Mouse (Mus musculus) large intestine, adult 2 months (tissue): ENCODE results near the gene Coq4. TPM values are rescaled to one million over a fixed set of nuclear protein-coding genes. Genes with fewer than 3 reads are reported as not detected.

Source experiments
- DNase-seq: peaks from one replicate; pipeline ENCODE4 v3.0.0-alpha.2; 2012; ENCODE audit warnings: low read depth, low spot score
- WGBS: fragments of 180-500 bp; shearing (Covaris S2); methylation state at CpG from one replicate; pipeline ENCODE4 v1.1.7; 2018; 5-methylcytosine and 5-hydroxymethylcytosine counted together
- polyA plus RNA-seq: library from polyadenylated mRNA; depleted of rRNA; stranded (reverse); fragments of >200 nt; gene quantifications from 2 replicates; pipeline ENCODE4 v1.2.3, GENCODE M21; 2012

Gene Coq4
- polyA plus RNA-seq, 1 experiment: 45.6 TPM

DNA sequence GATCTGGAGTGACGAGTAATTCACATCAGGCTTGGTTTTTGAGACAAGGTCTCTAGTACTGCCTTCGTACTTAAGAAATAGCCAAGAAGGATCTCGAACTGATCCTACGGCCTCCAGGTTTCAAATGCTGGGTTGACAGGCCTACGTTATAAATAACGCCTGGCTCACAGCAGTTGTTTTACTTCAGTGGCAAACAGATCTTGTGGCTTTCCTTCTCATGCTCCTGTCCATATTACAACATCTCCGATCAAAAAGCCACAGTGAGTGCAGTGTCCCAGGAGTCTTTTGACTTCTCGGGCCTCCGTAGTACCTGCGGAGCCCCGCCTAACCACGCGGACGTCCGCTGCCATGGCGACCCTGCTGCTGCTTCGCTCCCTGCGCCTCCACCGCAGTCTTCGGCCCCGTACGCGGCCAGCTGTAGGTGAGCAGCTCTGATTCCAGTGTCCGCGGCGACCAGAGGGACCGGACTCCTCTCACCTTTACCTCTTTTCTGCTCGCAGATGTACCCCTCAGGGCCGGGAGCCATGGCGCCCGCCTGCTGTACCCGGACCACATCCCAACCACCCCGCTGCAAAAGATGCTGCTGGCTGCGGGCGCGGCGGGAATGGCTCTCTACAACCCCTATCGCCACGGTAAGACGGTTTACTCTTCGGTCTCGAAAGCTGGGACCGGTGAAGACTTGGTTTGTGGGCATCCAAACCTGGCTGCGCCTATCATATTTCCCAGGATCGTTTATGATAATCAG is 816 bp downstream of the Coq4 start, which contains the start of gene Trub2:
TSS of gene Trub2 (minus strand) at position 566 of the 745 bp plus-strand sequence.
- DNase-seq: no peak
- under 1% methylated on average over 45 of the region's 45 CpGs for WGBS

DNA sequence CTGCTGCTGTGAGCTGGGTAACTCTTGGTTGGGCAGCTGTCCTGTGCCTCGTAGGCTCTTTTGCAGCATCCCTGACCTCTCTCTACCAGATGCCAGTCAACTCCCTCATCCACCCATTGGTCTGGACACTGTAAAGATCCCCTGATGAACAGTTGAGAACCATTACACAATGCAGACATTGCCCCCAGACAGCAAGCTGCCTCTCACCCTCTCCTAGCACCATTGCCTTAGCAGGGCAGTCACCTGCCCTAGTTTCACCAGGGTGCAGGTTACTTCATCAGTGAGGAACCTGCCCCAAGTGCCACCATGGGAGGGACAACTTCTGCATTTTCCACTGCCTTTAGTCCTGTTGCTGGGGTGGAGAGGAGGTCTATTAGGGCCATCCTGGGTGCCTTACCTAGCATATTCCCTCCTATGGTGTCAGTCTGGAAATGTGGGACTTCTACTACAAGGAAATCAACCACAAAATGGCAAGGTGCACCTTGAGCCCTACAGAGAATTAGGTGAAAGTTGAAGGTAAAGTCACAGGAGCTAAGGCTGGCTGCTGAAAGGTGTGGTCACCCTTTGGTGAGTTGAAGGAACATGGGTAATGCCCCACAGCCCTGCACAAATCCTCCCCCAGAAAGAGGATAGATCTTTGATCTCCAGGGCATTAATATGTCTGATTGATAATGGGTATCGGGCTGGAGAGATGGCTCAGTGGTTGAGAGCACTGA is 5.6 kb downstream of the Coq4 start:
- WGBS: 92% methylated on average over 2 of the region's 2 CpGs
- no peak for DNase-seq

- 2% methylated on average over 26 of the region's 28 CpGs for WGBS
- peak; percentile 81 for DNase-seq
These were observed 15.0 kb downstream of the Coq4 start, which contains the start of gene Slc27a4 for GRCm38 (mm10) chr2:29802075-29802826. Slc27a4 (plus strand) TSS chr2:29802634.

DNA sequence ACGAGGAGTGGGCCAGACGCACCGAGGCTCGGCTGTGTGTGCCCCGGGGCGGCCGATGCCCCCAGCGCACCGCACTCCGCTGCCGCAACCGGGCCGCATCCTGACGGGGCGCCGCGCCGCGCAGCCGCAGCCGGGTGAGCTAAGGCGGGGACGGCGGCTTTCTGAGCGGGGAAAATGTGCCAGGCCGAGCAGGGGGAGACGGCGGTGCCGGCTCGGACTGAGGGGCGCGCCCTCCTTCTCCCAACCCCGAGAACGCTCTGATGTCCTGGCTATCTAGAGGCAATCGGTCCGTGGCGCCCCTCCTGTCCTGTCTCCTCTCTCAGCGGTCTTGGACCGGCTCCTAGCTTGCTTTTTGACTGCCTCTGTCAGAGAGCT is 15.5 kb downstream of the Coq4 start:
- no peak for DNase-seq
- under 1% methylated on average over 31 of the region's 39 CpGs for WGBS

GRCm38 (mm10) chr2:29803400-29803831 is 16.1 kb downstream of the Coq4 start:
- DNase-seq: no peak
- WGBS: 28% methylated on average over 6 of the region's 6 CpGs

GRCm38 (mm10) chr2:29815678-29816371 is 28.5 kb downstream of the Coq4 start:
- no peak for DNase-seq
- WGBS: 85% methylated on average over 11 of the region's 11 CpGs

DNA sequence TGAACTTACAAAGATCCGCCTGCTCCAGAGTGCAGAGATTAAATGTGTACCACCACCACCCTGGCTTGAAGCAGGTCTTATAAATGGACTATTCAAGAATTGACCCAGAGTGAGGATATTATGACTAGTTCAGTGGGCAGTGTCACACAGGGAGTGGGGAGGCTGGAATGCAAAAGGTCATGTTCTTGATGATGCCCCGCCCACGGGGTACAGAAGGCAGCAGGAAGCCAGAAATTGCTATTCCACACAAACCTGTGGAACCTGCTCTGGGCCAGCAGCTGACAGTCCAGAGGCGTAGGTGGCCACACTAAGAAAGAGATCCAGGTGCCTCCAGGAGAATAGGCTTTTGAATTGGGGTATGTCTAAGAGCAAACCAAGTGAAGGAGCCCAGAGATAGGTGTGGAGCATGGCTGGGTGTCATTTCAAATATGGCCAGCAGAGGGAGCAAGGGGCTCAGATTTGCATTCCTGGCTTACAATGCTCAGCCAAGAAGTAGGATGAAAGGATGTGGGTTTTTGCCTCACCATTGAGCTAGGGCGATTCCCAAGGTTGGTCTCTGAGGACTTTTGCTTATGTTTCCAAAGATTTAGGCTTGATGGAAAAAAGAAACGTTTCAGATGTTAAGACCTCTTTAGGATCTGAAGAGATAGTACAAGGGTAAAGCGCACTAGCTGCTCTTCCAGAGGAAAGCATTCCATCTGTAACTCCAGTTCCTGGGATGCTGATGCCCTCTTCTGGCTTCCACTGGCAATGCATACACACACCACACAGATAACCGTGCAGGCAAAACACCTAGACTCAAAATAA is 30.3 kb downstream of the Coq4 start:
- WGBS: 25% methylated on average over 8 of the region's 8 CpGs
- DNase-seq: no peak

DNA sequence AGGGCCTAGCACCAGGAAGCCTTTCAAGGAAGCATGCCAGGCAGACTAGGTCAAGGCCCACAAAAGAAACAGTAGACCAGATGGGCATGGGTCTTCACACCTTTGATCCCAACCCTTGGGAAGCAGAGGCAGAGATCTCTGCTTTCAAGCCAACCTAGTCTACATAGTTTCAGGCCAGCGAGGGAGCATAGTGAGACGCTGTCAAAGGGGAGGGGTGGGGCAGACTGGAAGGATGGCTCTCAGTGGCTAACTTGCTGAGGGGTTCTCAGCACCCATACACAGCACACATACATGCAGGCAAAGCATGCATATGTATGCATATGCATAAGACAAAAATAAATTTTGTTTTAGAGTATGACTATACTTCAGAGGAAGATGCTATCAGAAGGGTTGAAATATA is 32.1 kb downstream of the Coq4 start:
- DNase-seq: no peak

DNA sequence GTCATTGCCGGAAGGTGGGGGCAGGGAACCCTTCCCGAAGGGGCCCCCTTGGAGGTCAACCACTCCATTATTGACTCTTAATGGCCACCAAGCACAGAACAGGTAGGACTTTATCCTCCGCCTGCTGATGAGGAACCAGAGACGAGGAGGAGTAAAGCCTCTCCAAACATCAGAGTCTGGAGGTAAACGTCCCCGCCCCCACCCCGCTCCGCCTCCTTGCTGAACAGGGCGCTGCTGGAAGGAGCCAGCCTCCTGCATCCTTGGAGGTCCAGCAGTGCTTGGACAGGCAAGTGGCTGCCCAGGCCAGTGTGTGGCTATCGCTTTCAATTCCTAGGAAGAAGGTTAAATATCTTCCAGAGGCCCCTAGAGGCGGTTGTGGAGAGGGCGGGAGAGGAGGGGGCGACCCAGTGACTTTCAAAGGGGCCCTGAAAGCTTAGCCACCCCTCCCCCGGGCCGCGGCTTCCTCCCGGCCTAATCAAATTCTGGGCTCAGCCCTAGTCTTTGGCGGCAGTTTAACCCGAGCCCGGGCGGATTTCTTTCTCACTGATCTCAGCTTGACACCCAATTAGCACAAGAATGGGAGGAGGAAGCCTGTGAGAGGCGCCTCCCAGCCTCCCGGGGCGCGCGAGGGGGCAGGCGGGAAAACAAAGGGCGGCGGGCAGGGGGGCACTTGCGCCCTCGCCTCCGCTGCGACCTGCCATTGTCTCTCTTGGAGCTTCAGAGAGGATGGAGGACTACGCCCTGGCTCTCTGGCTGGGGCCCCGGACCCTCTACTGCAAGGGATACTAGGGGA is 32.9 kb downstream of the Coq4 start, which contains the start of gene Urm1:
TSS of gene Urm1 (plus strand) at position 51 of the 793 bp plus-strand sequence.
- DNase-seq: no peak
- 2% methylated on average over 35 of the region's 35 CpGs for WGBS

More for the DNA sequence above, 32.1 kb downstream of the Coq4 start:
- WGBS: 27% methylated on average over 2 of the region's 2 CpGs

DNA sequence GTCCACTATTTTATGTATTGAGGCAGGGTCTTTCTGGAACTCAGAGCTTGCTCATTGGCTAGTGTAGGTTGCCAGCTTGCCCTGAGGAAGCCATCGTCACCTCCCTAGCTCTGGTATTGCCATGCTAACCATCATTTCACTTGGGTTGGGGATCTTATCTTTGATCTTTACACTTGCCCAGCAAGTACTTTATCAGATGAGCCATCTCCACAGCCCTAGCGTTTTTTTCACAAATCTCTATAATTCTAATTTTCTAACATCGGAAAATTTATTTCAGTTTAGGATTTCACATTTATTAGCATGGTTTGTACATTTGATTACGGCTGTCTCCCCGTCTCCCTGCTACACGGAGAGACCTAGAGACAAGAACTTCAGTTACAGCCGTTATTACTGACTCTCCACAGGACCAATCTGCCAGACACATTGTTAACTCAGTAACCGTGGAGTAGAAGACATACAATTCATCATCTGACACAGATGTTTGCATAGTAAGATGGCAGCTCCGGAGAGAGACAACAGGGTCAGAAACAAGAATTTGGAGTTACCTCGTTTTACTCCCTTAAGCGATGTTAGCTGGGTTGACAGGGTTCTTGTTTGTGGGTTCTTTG is 39.1 kb downstream of the Coq4 start:
- 7% methylated on average over 11 of the region's 11 CpGs for WGBS
- DNase-seq: no peak

DNA sequence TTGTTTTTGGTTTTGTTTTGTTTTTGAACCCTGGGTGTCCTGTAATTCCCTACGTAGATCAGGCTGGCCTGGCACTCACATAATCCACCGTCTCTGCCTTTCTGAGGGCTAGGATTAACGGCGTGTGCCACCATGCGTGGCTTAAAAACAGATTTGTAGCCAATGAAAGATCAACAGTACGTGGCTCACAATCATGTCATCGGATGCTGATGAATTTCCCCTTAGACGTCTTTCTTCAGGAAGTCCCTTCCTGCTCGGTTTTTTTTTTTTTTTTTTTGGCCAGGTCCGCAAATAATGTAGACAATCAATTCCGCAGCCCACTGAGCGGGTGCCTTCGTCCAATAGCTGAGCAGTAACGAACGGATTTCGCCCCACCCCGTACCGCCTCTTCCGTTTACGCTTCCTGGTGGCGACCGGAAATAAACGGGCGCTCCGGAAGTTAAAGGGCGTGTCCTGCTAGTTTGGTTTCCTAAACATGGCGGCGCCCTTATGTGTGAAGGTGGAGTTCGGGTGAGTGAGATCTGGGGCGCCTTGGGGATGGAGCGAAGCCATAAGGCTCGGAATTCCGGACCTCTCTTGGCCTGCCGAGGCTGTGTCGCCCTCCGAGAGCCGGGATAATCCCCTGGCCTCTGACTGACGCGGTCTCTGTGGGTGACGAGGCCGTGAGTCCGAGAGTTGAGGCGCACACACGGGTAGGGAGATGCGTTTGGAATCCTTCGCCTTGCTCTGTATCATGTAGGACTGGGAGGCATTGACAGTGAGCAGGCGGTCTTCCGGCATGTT is 39.8 kb downstream of the Coq4 start:
- DNase-seq: peak; percentile 94
- WGBS: under 1% methylated on average over 48 of the region's 48 CpGs

- 0% methylated on average over 12 of the region's 12 CpGs for WGBS
- DNase-seq: no peak
These were observed 40.4 kb downstream of the Coq4 start for GRCm38 (mm10) chr2:29827709-29828024.

DNA sequence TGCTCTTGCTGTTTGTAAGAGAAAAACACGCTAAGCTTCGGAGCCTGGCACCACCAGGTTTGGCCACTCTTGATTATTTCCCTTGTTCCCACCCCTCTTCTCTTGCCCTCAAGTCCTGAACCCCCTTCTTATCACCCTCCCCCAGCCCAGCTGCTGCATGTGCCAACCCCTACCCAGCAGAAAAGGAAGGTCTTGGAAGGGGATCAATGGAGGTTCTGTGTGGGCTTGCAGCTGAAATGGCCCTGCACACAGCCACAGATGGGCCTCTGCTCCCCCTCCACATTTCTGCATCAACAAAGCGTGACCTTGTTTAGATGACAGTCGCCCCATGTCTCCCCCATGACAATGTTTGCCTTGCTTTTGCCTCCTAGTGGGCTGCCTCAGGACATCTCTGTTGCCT is 43.8 kb downstream of the Coq4 start:
- DNase-seq: no peak
- 90% methylated on average over 4 of the region's 4 CpGs for WGBS

GRCm38 (mm10) chr2:29833796-29834195 is 46.5 kb downstream of the Coq4 start:
- DNase-seq: no peak
- WGBS: 94% methylated on average over 5 of the region's 5 CpGs

DNA sequence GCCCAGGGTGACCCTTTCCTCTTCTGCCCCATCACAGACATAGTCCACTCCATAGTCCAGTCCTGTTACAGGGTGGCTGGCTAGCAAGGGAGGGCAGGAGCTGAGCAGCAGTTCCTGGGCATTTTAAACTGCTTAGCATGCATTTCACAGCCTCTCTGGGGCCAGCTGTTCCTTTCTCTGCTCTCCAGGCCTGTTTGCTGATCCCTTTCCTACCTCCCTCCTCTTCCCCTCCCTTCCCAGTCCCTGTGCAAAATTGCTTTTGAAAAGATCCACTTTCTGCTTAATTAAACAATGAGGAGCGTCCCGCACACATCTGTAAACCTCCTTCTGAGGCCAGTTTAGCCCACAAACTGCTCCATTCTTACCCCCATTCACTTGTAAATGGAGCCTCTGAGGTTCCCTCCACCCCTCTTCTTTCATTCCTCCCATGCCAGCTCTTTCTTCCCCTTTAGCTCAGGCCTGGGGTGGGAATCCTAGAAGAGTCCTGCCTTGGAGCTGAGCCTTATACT is 48.2 kb downstream of the Coq4 start:
- DNase-seq: no peak
- WGBS: 87% methylated on average over 2 of the region's 2 CpGs

DNA sequence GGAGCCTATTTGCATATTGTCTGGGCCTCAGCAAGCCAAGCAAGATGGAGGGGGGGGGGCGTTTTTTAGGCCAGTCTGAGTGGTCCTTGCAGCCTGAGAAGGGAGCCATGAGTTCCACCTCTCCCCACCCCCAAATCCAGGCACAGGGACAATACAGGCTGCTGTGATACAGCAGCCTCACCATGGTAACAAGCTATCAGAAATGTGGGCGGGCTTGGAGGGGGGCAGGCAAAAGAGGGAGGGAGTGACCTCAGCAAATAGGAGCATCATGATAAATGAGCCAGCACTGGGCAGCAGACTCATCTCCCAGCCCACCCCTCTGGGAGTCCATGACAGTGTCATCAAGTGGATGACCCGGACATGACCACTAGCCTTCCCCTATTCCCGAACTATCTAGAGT is 52.2 kb downstream of the Coq4 start:
- WGBS: 70% methylated on average over 4 of the region's 4 CpGs
- no peak for DNase-seq
